In the genomic region with DNA sequence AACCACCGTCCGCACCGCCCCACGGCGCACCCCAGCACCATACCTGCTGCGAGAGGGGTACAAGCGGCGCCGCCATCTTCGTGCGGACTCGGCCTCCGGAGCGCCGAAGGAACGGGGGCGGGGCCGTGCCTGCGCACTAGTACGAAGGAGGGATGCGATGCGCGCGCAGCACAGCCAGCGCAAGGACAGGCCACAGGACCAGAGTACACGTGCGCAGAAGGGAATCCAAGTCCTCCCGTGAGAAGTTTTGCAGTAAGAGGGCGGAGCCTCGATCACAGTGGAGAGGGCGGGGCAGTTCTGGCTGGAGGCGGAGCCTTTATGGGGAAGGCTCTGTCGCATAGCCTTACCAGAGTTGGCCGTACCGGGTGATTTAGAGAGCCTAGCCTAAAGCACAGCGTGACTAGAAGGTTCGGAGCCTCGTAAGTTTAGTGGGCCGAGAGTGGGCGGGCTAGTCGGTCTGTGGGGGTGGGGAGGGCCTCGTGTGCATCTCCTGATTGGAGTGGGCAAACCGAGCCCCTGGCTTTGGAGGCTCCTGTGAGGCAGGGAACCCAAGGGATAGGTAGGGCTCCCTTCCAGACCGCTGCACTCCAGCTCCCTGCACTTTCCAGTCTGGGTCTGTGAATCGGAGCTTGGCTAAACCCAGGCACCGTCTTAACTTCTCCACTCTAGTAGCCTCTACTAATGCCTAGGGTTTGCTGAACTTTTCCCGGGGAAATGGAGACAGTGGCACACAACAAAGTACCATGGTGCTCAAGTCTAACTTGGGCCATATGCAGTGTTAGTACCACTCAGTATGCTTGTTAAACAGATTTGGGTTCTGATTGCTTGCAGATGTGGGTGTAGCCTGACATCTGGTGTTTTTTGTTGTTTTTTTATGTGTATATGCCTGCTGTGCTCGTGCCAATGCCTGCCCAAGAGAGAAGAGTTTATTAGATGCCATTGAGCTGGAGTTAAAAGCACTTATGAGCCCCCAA, we compare ENCODE assay signal across 8 mouse cellular contexts. TPM values are rescaled to one million over a fixed set of nuclear protein-coding genes. Genes with fewer than 3 reads are reported as not detected.
DNase-seq lines count a peak whose midpoint lies in the region; ATAC-seq and TF ChIP-seq lines count a peak whose summit lies in the region.

Gene Eps15l1, minus strand, starts transcription at position 99 of the 974 bp plus-strand sequence.

- peak within 1 kb of the TSS; percentile 70 for H3K4me2 ChIP-seq in forebrain, postnatal 0 days (ENCODE audit: low read depth)
- peak within 1 kb of the TSS; percentile 85 for H3K4me2 ChIP-seq in lung, embryonic 15.5 days

- no peaks in the 10 kb centered on the region for H3K9me3 ChIP-seq in MEL (replicated peaks; ENCODE audit: insufficient read depth, low read length)
- no peaks in the 10 kb centered on the region for H3K9me3 ChIP-seq in forebrain, postnatal 0 days (ENCODE audit: low read length)
- no peaks in the 10 kb centered on the region for H3K9me3 ChIP-seq in lung, embryonic 15.5 days

- H3K36me3 ChIP-seq in MEL (ENCODE audit: control insufficient read depth in 1 of 2, insufficient read depth in 2 of 2, low read length in 2 of 2) = peaks cover 0 to 11% of the 10 kb centered on the region in 2 experiments; a peak in 2 of 4 replicates
- no peaks in the 10 kb centered on the region for H3K36me3 ChIP-seq in forebrain, postnatal 0 days (ENCODE audit: insufficient read depth)
- no peaks in the 10 kb centered on the region for H3K36me3 ChIP-seq in lung, embryonic 15.5 days

- TF ChIP-seq RAD21 in MEL (IDR thresholded peaks at IDR 0.05; ENCODE audit: low read depth, low read length) = peak; percentile 41

- H3K9ac ChIP-seq in MEL (ENCODE audit: control insufficient read depth, low read depth, low read length, poor library complexity, severe bottlenecking) = peak within 1 kb of the TSS; percentile 85
- peak within 1 kb of the TSS; percentile 86 for H3K9ac ChIP-seq in forebrain, postnatal 0 days
- H3K9ac ChIP-seq in lung, embryonic 15.5 days = peak within 1 kb of the TSS; percentile 93

- H3K79me2 ChIP-seq in MEL (ENCODE audit: control insufficient read depth, insufficient read depth, low read length, poor library complexity) = peaks cover 44% of the 10 kb centered on the region

- TF ChIP-seq POLR2A in MEL (IDR thresholded peaks at IDR 0.05; ENCODE audit: control insufficient read depth in 1 of 2, insufficient read depth in 1 of 2, low read depth in 1 of 2, low read length in 2 of 2, poor library complexity in 1 of 2) = peak in 1 of 2 experiments; percentile 76
- peak; percentile 91 for TF ChIP-seq POLR2A in cerebellum, adult 2 months (IDR thresholded peaks at IDR 0.05; ENCODE audit: borderline replicate concordance, insufficient read depth, low read length)

- peak within 1 kb of the TSS; percentile 57; the same call in 1 of the 2 replicates for H3K27ac ChIP-seq in MEL (ENCODE audit: control insufficient read depth, low read depth, low read length)
- 0 out of 2 replicates have a peak within 1 kb of the TSS, but pooled peaks have one; percentile 41 for H3K27ac ChIP-seq in cerebellum, adult 2 months (ENCODE audit: insufficient read depth, low read length)
- H3K27ac ChIP-seq in forebrain, postnatal 0 days (ENCODE audit: low read depth, low read length) = peak within 1 kb of the TSS; percentile 87
- H3K27ac ChIP-seq in lung, embryonic 15.5 days = peak within 1 kb of the TSS; percentile 83

- WGBS in cerebellum, adult 2 months = under 1% methylated on average over 48 of the region's 48 CpGs
- 2% methylated on average over 48 of the region's 48 CpGs for WGBS in forebrain, postnatal 0 days
- 1% methylated on average over 48 of the region's 48 CpGs for WGBS in lung, embryonic 15.5 days

- TF ChIP-seq CTCF in MEL (IDR thresholded peaks at IDR 0.05 in 2 of 3, conservative IDR thresholded peaks at IDR 0.05 in 1 of 3; ENCODE audit: control insufficient read depth in 1 of 3, insufficient read depth in 1 of 3, low read depth in 2 of 3, low read length in 3 of 3, poor library complexity in 1 of 3, severe bottlenecking in 1 of 3) = peak in 2 of 3 experiments; percentile 1 to 26; a peak in 2 of 6 replicates
- TF ChIP-seq CTCF in cerebellum, adult 2 months (IDR thresholded peaks at IDR 0.05; ENCODE audit: borderline replicate concordance, insufficient read depth, low read depth, low read length) = no peak
- no peak for TF ChIP-seq CTCF in forebrain, postnatal 0 days (IDR thresholded peaks at IDR 0.05; ENCODE audit: low read depth)

- H3K4me3 ChIP-seq in MEL (ENCODE audit: control insufficient read depth in 1 of 2, insufficient read depth in 1 of 2, low read depth in 2 of 2, low read length in 2 of 2) = peak within 1 kb of the TSS; percentile 54 to 88
- H3K4me3 ChIP-seq in cerebellum, adult 2 months (replicated peaks; ENCODE audit: insufficient read depth, low read depth, low read length) = peak within 1 kb of the TSS; percentile 77
- H3K4me3 ChIP-seq in forebrain, postnatal 0 days (ENCODE audit: low read depth, low read length) = peak within 1 kb of the TSS; percentile 87
- H3K4me3 ChIP-seq in lung, embryonic 15.5 days = peak within 1 kb of the TSS; percentile 89

- H3K27me3 ChIP-seq in MEL (ENCODE audit: control insufficient read depth in 1 of 2, insufficient read depth in 2 of 2, low read length in 2 of 2) = no peaks in the 10 kb centered on the region
- H3K27me3 ChIP-seq in cerebellum, adult 2 months (ENCODE audit: control insufficient read depth, insufficient read depth, low read length) = no peaks in the 10 kb centered on the region
- H3K27me3 ChIP-seq in forebrain, postnatal 0 days (ENCODE audit: insufficient read depth, low read length) = no peaks in the 10 kb centered on the region
- H3K27me3 ChIP-seq in lung, embryonic 15.5 days = no peaks in the 10 kb centered on the region

- TF ChIP-seq EP300 in MEL (IDR thresholded peaks at IDR 0.05; ENCODE audit: low read depth in 1 of 2, low read length in 2 of 2) = no peak

- peaks cover 4 to 19% of the 10 kb centered on the region in 2 experiments for H3K4me1 ChIP-seq in MEL (ENCODE audit: control insufficient read depth in 1 of 2, insufficient read depth in 2 of 2, low read length in 2 of 2)
- H3K4me1 ChIP-seq in cerebellum, adult 2 months (ENCODE audit: control insufficient read depth, insufficient read depth, low read length) = peaks cover 28% of the 10 kb centered on the region
- peaks cover 20% of the 10 kb centered on the region for H3K4me1 ChIP-seq in forebrain, postnatal 0 days (ENCODE audit: insufficient read depth)
- H3K4me1 ChIP-seq in lung, embryonic 15.5 days = peaks cover 33% of the 10 kb centered on the region

- peak; percentile 98 for ATAC-seq in forebrain, postnatal 0 days
- ATAC-seq in lung, embryonic 15.5 days (ENCODE audit: borderline replicate concordance, extremely low read depth, low FRiP score, low TSS enrichment) = peak; percentile 99

- peak; percentile 99 for DNase-seq in MEL (ENCODE audit: low read depth, low spot score)
- peak; percentile 97 to 98 for DNase-seq in cerebellum, adult 2 months
- DNase-seq in forebrain, postnatal 0 days = peak; percentile 98
- peak; percentile 99 for DNase-seq in heart, postnatal 4 days
- peak; percentile 98 for DNase-seq in layer of hippocampus, adult 8-10 months (ENCODE audit: low spot score in 2 of 2)
- peak; percentile 99 for DNase-seq in ovary, adult 18-20 months (ENCODE audit: low spot score)
- peak; percentile 99 for DNase-seq in thymus, postnatal 0 days (ENCODE audit: low spot score)

TF ChIP-seq in MEL, 35 proteins besides CTCF, POLR2A, EP300 and RAD21 (continues in another document):
- no peak for TF ChIP-seq POLR2AphosphoS5 (IDR thresholded peaks at IDR 0.05; ENCODE audit: borderline replicate concordance, low read depth, low read length)
- peak; percentile 79 for TF ChIP-seq NELFE (IDR thresholded peaks at IDR 0.05; ENCODE audit: low read depth, low read length)
- TF ChIP-seq ETS1 (IDR thresholded peaks at IDR 0.05; ENCODE audit: low read depth, low read length) = no peak
- TF ChIP-seq MAX (IDR thresholded peaks at IDR 0.05; ENCODE audit: low read length) = peak; percentile 95
- no peak for TF ChIP-seq MEF2A (IDR thresholded peaks at IDR 0.05; ENCODE audit: extremely low read depth, insufficient replicate concordance, low read depth, low read length, poor library complexity, severe bottlenecking)
- TF ChIP-seq NRF1 (IDR thresholded peaks at IDR 0.05; ENCODE audit: insufficient read depth, low read depth, low read length, poor library complexity, severe bottlenecking) = peak; percentile 88
- no peak for TF ChIP-seq ZNF384 (IDR thresholded peaks at IDR 0.05; ENCODE audit: low read depth, low read length)
- TF ChIP-seq TCF12 (IDR thresholded peaks at IDR 0.05; ENCODE audit: low read depth, low read length) = peak; percentile 30; the same call in 1 of the 2 replicates
- TF ChIP-seq KAT2A (conservative IDR thresholded peaks at IDR 0.05; ENCODE audit: low read depth, low read length) = no peak; the same call in 1 of the 2 replicates
- no peak for TF ChIP-seq CHD2 (IDR thresholded peaks at IDR 0.05; ENCODE audit: low read length)
- TF ChIP-seq ZC3H11A (IDR thresholded peaks at IDR 0.05; ENCODE audit: low read depth, low read length) = no peak
- TF ChIP-seq USF1 (IDR thresholded peaks at IDR 0.05; ENCODE audit: low read depth, low read length) = peak; percentile 79
- TF ChIP-seq JUND (IDR thresholded peaks at IDR 0.05; ENCODE audit: low read depth, low read length) = no peak
- no peak for TF ChIP-seq MYB (IDR thresholded peaks at IDR 0.05; ENCODE audit: low read depth, low read length)
- no peak for TF ChIP-seq TAL1 (IDR thresholded peaks at IDR 0.05; ENCODE audit: low read length)
- no peak for TF ChIP-seq GATA1 (IDR thresholded peaks at IDR 0.05; ENCODE audit: low read depth, low read length)
- TF ChIP-seq ZKSCAN1 (IDR thresholded peaks at IDR 0.05; ENCODE audit: low read depth, low read length) = no peak
- TF ChIP-seq MAZ (IDR thresholded peaks at IDR 0.05; ENCODE audit: low read depth, low read length) = no peak; the same call in 1 of the 2 replicates
- TF ChIP-seq SIN3A (IDR thresholded peaks at IDR 0.05; ENCODE audit: low read length) = peak; percentile 79
- peak; percentile 95 for TF ChIP-seq MYC (IDR thresholded peaks at IDR 0.05; ENCODE audit: low read depth, low read length)

RNA-seq across cellular contexts. Expression of gene Eps15l1, which starts in this region (rescaled TPM):
- 18.6 and 19.1 TPM in 2 replicates for total RNA-seq in MEL (2012; rRNA removed)
- polyA plus RNA-seq in MEL (2012; ENCODE audit: insufficient read depth in 1 of 2, insufficient read length in 2 of 2, low read depth in 1 of 2, low replicate concordance in 2 of 2, missing spikeins in 1 of 2) = 10 to 100 TPM in 1 of 2 experiments, not detected in 1; 40.8 TPM
- polyA plus RNA-seq in cerebellum, adult 2 months (2012; rRNA removed) = 74.4 and 77.9 TPM in 2 replicates
- 61.6 and 62.9 TPM in 2 replicates for total RNA-seq in forebrain, postnatal 0 days (2014; rRNA removed)
- polyA plus RNA-seq in forebrain, postnatal 0 days (2015; fragmentation: Nextera tagmentation; extraction: Ambion mirVana) = 44.2 and 48.8 TPM in 2 replicates
- total RNA-seq in heart, postnatal 4 days (2021) = 10 to 100 TPM; 56.8 to 60.0 TPM
- 10 to 100 TPM; 69.5 to 77.8 (median 72.1) TPM for total RNA-seq in layer of hippocampus, adult 8-10 months (2022)
- 50.6 and 55.6 TPM in 2 replicates for polyA plus RNA-seq in lung, embryonic 15.5 days (2015; fragmentation: Nextera tagmentation; extraction: Ambion mirVana)
- polyA plus RNA-seq in thymus, postnatal 0 days (2015; fragmentation: Nextera tagmentation; extraction: Ambion mirVana) = 35.3 and 35.9 TPM in 2 replicates

Comparison
In these comparisons a context has a peak if more than half of its experiments do, and no peak if none do; other contexts are left out.
1. Peak in every context shown above with its lines: DNase-seq, ATAC-seq, H3K4me3 ChIP-seq and H3K27ac ChIP-seq.
2. CTCF ChIP-seq: peak in MEL (2 of 3); none in cerebellum, adult 2 months (single experiment) and forebrain, postnatal 0 days (single experiment).